Mouse (Mus musculus): ENCODE results near the gene Tmprss6.

GRCm38 (mm10) chr15:78471902-78472301, 3.5 kb upstream of the Tmprss6 start:
- TF ChIP-seq GATA1 (IDR thresholded peaks at IDR 0.05; ENCODE audit: borderline replicate concordance, low read length) (no peak), FLI1 (IDR thresholded peaks at IDR 0.05; ENCODE audit: low read length) (no peak)
